Mouse (Mus musculus): ENCODE measurements around the gene Amd2.
A peak's percentile ranks its signal among the peaks of the same experiment; 100 is the strongest.

Gene Amd2

DNA sequence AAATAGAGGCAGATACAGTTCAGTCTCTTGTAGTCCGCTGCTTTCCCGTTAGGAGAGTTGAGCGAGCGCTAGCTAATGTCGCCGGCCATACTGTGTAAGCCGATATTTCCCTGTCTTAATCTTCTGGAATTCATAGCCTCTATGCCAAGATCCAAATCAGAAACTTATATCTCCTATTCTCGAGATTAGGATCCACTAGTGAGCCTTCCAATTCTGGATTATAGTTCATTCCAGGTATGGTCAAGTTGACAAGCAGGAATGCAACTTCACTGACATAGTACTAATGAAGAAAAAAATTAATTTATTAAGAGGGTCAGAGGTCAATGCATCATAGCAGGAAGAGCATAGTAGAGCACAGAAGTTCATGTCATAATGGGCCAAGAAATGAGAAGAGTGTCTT, at the start of gene Amd2:
Amd2 (minus strand) TSS at position 101 of the 400 bp plus-strand sequence.
- no peak for DNase-seq (ENCODE audit: low read depth, low spot score)

DNA sequence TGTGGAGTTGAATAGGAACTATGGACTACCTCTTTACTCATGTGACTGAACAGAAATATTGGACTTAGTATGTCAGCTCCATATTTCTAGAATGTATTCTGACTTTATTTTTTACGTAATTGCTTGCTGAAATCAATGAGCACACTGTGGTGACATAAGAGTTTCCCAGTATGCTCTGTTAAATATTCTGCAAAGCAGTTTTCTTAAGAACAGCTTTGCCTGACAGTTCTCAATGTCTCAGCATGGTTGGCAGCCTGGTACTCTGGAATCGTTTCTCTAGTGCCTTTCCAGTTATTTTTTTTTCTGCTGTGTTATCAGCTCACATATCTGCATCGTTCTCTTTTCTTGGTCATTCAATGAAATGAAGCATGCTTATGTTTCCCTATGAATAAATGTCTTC, 49.6 kb upstream of the Amd2 start:
- no peak for DNase-seq (ENCODE audit: low read depth, low spot score)

DNA sequence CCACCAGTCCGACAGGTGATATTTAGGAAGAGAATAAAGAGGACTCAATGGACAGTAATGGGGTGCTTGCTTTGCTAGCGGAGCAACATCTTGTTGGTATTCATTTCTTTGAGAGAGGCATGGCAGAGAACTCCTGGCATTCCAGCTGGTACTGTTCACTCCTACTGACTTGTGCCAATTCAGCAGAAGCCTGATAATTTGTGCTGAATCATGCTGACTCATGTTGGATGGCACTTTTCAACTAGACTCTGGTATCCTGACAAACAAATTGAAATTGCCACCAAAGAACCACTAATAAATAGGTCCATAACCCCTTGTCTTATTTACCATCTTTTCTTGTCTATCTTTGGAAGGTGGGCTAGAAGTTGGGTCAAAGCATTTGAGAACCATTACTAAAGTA, 25.9 kb upstream of the Amd2 start:
- DNase-seq (ENCODE audit: low read depth, low spot score) = peak; percentile 6

GRCm38 (mm10) chr10:35714266-35714665, 2.6 kb upstream of the Amd2 start:
- DNase-seq (ENCODE audit: low read depth, low spot score) = no peak

Measured in brain, adult 2 months (tissue).